Mouse (Mus musculus) midbrain, embryonic 15.5 days (tissue): Measurements from ENCODE around the gene Top1. TPM values are rescaled to one million over a fixed set of nuclear protein-coding genes. Genes with fewer than 3 reads are reported as not detected.

Source experiments
- ATAC-seq: fragments of 200-750 bp; cut with Nextera tagmentation; replicated peaks from 2 replicates; pipeline ENCODE4 v1.8.0; 2017; ENCODE audit warnings: moderate TSS enrichment
- H3K27ac ChIP-seq: fragments of 300-500 bp; sonication (generic); 2 replicates; pipeline ENCODE4 v1.5.1; 2015; ENCODE audit warnings: mild to moderate bottlenecking, inconsistent platforms
- H3K27me3 ChIP-seq: fragments of 300-500 bp; sonication (generic); replicated peaks from 2 replicates; pipeline ENCODE4 v1.6.1; 2015; ENCODE audit warnings: inconsistent platforms
- H3K36me3 ChIP-seq: fragments of 300-500 bp; sonication (generic); replicated peaks from 2 replicates; pipeline ENCODE4 v1.6.1; 2015; ENCODE audit warnings: inconsistent platforms
- H3K4me1 ChIP-seq: fragments of 300-500 bp; sonication (generic); 2 replicates; pipeline ENCODE4 v1.6.1; 2015; ENCODE audit warnings: inconsistent platforms
- H3K4me2 ChIP-seq: fragments of 300-500 bp; sonication (generic); 2 replicates; pipeline ENCODE4 v1.6.1; 2015; ENCODE audit warnings: inconsistent platforms, mild to moderate bottlenecking, moderate library complexity
- H3K4me3 ChIP-seq: fragments of 300-500 bp; sonication (generic); 2 replicates; pipeline ENCODE4 v1.5.1; 2015; ENCODE audit warnings: mild to moderate bottlenecking, inconsistent platforms
- H3K9ac ChIP-seq: fragments of 300-500 bp; sonication (generic); 2 replicates; pipeline ENCODE4 v1.6.1; 2015; ENCODE audit warnings: mild to moderate bottlenecking, inconsistent platforms
- H3K9me3 ChIP-seq: fragments of 300-500 bp; sonication (generic); 2 replicates; pipeline ENCODE4 v1.6.1; 2016; ENCODE audit warnings: inconsistent platforms
- WGBS: fragments of 180-500 bp; shearing (Covaris S2); methylation state at CpG from one replicate; pipeline ENCODE4 v1.1.7; 2015; ENCODE audit warnings: mixed read lengths; 5-methylcytosine and 5-hydroxymethylcytosine counted together
- polyA plus RNA-seq: library from polyadenylated mRNA; unstranded; fragments of >200 nt; fragmentation: Nextera tagmentation; extraction: Ambion mirVana; gene quantifications from 2 replicates; pipeline ENCODE4 v1.2.1, GENCODE M21; 2015

Top1 gene
- polyA plus RNA-seq, result 75.2 and 81.1 TPM in 2 replicates

DNA sequence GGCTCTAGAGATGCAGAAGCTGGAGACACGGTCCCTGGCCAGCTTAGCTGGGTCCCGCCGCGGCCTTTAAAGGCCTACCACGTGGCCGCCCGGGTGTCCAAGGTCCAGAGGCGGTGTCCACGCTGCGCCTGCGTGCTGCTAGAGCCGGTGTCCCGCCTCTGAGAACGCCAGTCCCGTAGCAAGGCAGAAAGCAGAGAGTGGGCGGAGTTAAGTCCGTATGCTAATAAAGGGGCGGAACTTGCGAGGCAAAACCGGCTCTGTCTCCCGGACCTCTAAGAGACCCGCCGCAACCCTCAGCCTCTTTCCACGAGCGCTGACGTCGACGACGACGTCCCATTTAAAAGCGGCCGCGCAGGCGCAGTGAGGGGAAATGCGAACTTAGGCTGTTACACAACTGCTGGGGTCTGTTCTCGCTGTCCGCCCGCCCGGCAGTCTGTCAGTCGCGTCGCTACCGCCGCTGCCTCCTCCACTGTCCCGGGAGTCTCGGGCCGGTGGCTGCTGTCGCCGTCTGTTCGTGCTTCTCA is at the start of gene Top1:
Gene Top1 (plus strand): TSS at position 275 of the 524 bp plus-strand sequence.
- Histone ChIP-seq H3K4me1 (peaks cover 24% of the 10 kb centered on the region), H3K27ac (peak within 1 kb of the TSS; percentile 97), H3K27me3 (no peaks in the 10 kb centered on the region), H3K4me3 (peak within 1 kb of the TSS; percentile 83), H3K36me3 (no peaks in the 10 kb centered on the region), H3K9ac (peak within 1 kb of the TSS; percentile 96), H3K9me3 (no peaks in the 10 kb centered on the region), H3K4me2 (peak within 1 kb of the TSS; percentile 59)
- under 1% methylated on average over 50 of the region's 50 CpGs for WGBS
- ATAC-seq, result peak; percentile 98

DNA sequence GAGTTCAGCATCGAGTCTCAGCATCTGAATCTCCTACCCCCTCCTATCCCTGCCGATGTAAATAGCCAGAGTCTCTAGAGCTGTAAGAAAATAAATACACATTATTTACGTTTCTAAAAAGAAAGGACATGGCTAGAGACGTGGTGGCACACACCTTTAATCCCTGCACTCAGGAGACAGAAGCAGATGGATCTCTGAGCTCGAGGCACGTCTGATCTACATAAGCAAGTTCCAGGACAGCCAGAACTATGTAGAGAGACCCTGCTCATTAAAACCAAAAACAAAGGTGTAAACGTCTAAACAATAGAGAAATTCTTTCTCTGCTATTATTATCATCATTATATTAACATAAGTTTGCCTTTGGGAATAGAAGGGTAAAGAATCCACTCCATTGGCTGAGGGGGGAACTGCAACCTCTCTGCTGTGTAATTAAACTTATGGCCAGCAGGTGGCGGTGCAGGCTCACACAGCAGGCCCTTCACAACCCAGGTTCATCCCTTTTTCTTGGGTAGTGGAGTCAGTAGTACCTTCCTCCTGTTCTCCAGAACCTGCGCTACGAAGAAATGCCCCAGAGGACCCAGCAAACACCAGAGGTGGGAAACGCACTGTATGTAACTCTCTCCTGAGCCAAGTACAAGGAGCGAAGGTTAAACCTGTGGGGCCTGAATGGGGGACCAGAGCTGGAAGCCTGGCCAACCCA is 48.0 kb upstream of the Top1 start:
- H3K4me1 ChIP-seq, result no peaks in the 10 kb centered on the region
- H3K27ac ChIP-seq, result no peak overlapping the region
- H3K9ac ChIP-seq, result no peak overlapping the region
- 30% methylated on average over 12 of the region's 12 CpGs for WGBS
- H3K36me3 ChIP-seq, result no peaks in the 10 kb centered on the region
- H3K4me2 ChIP-seq, result no peak overlapping the region
- no peak overlapping the region for H3K4me3 ChIP-seq
- H3K9me3 ChIP-seq, result no peaks in the 10 kb centered on the region
- H3K27me3 ChIP-seq, result 0 out of 2 replicates have a peak, but pooled peaks cover 7% of the 10 kb centered on the region
- peak; percentile 72 for ATAC-seq

DNA sequence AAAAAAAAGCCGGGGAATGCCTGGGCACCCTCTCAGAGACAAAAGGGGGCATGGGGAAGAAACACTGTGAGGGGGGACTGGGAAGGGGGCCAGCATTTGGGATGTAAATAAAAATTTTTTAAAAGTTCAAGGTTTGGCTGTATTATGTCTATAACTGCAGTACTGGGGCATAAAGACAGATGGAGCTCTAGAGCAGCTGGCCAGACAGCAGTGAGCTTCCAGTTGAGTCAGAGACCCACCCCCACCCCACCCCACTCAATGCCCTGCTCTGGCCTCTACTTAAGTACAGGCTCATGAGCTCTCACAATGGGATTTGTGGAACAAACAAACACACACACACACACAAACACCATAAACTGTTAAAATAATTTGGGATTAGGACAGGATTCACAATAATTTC is 43.9 kb upstream of the Top1 start:
- Histone ChIP-seq H3K27ac (no peak overlapping the region), H3K9ac (no peak overlapping the region), H3K9me3 (no peaks in the 10 kb centered on the region), H3K4me2 (no peak overlapping the region), H3K4me1 (no peaks in the 10 kb centered on the region), H3K4me3 (no peak overlapping the region), H3K27me3 (0 out of 2 replicates have a peak, but pooled peaks cover 3% of the 10 kb centered on the region), H3K36me3 (no peaks in the 10 kb centered on the region)
- WGBS, result 54% methylated on average over 1 of the region's 1 CpGs
- ATAC-seq, result no peak

DNA sequence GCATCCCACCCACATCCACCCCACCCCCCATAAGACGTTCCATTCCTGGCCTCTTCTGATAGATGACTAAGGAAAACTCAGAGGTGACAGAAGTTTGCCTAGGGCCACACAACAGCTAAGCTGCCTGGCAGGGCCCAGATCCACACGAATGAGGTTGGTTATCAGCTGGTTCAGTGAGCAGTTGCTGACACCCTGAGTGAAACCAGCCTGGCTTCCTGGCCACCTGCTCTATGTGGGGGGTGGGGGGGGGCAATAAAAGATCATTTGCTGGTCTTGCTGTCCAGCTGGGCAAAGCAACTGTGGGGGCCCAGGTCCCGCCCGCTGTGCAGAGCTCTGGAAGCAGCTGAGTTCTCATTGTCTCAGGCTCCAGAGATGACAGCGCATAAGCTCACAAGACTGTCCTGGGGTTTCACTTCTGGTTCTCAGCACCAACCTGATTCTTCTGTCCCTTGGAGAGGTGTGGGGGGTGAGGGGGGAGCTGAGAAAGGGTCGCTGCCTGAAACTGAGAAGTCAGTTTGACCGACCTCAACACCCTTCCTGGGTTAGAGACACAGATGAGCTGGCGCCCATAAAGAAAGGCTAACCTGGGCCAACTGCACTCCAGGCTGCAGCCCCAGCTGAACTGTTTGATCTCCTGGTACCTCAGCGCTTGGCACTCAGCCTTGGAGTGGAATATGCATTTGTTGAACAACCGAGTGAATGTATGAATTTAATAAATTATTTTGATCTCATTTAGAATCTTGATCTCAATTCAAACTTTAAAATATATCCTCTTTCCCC is 42.3 kb upstream of the Top1 start:
- Histone ChIP-seq H3K4me1 (no peaks in the 10 kb centered on the region), H3K9ac (no peak overlapping the region), H3K9me3 (no peaks in the 10 kb centered on the region), H3K27me3 (no peaks in the 10 kb centered on the region), H3K4me3 (no peak overlapping the region), H3K27ac (no peak overlapping the region), H3K36me3 (no peaks in the 10 kb centered on the region), H3K4me2 (no peak overlapping the region)
- no peak for ATAC-seq
- WGBS, result 64% methylated on average over 10 of the region's 10 CpGs

DNA sequence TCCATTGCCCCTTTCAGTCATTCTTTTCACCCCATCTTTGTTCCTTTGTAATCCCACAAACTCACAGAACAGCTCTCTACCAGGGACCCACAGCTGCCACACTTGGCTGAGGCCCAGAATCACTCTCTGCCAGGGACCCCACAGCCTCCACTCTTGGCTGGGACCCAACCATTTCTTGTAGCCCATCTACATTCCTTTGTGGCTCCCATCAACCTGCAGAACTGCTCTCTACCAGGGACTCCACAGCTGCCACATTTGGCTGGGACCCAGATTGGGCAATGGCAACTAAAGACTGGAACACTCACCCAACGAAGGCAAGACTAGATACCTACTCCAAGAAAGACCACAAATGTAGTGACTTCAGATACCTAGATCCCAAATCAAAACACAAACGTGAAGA is 35.7 kb upstream of the Top1 start:
- 56% methylated on average over 2 of the region's 2 CpGs for WGBS
- no peaks in the 10 kb centered on the region for H3K27me3 ChIP-seq
- H3K4me3 ChIP-seq, result no peak overlapping the region
- no peaks in the 10 kb centered on the region for H3K36me3 ChIP-seq
- H3K27ac ChIP-seq, result no peak overlapping the region
- no peak overlapping the region for H3K4me2 ChIP-seq
- no peak; the same call in 1 of the 2 replicates for ATAC-seq
- H3K4me1 ChIP-seq, result no peaks in the 10 kb centered on the region
- H3K9ac ChIP-seq, result no peak overlapping the region
- H3K9me3 ChIP-seq, result no peaks in the 10 kb centered on the region

DNA sequence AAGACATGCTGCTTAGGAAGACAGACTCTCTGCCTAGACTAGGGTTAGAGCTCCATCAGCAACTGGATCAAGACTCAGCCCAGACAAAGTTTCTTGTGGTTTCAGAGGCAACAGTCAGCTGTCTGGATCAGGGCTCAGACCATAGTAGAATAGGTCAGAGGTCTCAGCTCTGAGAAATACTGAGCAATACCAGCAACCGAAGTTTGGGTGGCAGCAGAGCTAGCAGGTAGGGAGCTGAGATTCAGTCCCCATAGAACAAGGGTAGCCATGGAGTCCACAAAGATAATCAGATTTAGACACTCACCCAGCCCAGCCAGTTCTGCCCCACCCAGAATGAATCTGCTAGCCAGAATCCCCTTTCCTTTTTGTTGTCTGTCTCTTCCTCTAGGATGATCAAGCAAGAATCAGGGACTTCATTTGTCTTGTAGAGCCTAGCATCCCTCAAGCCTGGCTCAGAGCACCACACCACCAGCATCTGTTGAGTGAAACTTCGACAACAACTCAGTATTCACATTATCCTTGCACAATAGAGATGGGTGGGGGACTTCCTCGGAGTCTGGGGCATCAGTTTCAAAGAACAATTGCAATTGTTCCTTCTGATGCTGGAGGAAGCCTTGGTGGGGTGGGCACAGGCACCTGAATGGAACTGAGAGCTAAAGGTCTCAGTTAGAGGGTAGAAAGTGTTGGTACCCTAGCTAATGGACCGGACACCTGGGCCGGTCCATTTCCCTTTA is 32.3 kb upstream of the Top1 start:
- Histone ChIP-seq H3K27me3 (no peaks in the 10 kb centered on the region), H3K9me3 (no peaks in the 10 kb centered on the region), H3K4me1 (no peaks in the 10 kb centered on the region), H3K36me3 (no peaks in the 10 kb centered on the region), H3K9ac (no peak overlapping the region), H3K4me2 (no peak overlapping the region), H3K27ac (no peak overlapping the region), H3K4me3 (no peak overlapping the region)
- 79% methylated on average over 5 of the region's 5 CpGs for WGBS
- ATAC-seq, result no peak

DNA sequence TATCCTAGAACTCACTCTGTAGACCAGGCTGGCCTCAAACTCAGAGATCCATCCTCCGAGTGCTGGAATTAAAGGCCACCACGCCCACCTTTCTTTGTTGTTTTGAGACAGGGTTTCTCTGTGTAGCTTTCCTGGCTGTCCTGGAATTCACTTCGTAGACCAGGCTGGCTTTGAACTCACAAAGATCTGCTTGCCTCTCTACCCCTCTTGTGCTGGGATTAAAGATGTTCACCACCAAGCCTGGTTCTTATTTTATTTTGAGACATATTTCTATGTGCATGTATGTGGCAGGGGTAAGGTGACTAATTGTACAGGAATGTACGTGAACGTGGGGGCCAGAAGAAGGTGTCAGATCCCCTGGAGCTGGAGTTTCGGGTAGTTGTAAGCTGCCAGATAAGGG is 27.9 kb upstream of the Top1 start:
- Histone ChIP-seq H3K4me2 (no peak overlapping the region), H3K27me3 (no peaks in the 10 kb centered on the region), H3K4me1 (no peaks in the 10 kb centered on the region; the same call in 1 of the 2 replicates), H3K4me3 (no peak overlapping the region), H3K36me3 (no peaks in the 10 kb centered on the region), H3K27ac (no peak overlapping the region), H3K9ac (no peak overlapping the region), H3K9me3 (no peaks in the 10 kb centered on the region)
- 90% methylated on average over 6 of the region's 6 CpGs for WGBS
- no peak for ATAC-seq

DNA sequence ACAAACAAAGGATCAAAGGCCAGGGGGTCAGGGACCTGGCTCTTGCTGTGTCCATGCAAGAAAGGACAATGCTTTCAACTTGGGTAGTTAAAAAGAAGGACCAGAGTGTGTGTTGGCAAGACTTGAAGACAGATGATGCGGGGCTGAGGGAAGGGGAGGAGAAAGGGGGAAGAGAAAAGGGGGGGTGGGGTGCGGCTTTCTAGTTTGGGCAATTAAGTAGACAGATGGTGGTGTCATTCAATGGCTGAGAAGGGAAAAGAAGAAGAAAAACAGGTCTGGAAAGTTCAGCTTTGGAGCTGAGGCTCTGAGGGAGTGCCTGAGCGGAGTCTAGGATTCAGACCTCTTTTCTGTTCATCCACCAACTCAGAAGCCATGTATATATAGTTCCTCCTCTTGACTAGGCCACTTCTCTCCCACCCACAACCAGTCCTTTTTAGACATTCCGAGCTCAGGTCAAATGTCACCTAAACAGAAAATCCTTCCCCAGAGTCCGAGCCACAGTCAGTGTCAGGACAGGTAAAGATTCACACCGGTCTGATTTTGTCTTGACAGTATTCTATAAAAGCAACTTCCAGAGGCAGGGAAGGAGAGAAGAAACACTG is 27.0 kb upstream of the Top1 start:
- WGBS, result 72% methylated on average over 6 of the region's 6 CpGs
- Histone ChIP-seq H3K4me3 (no peak overlapping the region), H3K9ac (no peak overlapping the region), H3K4me2 (no peak overlapping the region), H3K27ac (no peak overlapping the region), H3K36me3 (no peaks in the 10 kb centered on the region), H3K4me1 (no peaks in the 10 kb centered on the region; the same call in 1 of the 2 replicates), H3K9me3 (no peaks in the 10 kb centered on the region), H3K27me3 (no peaks in the 10 kb centered on the region)
- no peak for ATAC-seq

DNA sequence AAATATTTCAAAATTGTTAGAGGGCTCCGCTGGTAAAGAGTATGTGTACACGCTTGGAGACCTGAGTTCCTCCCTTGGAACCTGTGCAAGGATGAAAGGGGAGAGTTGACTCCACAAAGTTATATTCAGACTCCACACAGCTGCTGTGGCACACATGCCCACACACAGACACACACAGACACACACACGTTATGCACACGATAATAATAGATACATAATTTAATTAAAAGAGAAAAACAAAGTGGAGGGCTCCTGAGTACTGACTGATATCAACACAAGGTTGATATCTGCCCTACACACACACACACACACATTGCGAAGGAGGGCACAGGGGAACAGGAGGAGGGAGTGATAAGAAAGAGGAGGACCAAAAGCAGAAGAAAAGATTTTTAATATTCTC is 26.4 kb upstream of the Top1 start:
- no peaks in the 10 kb centered on the region for H3K36me3 ChIP-seq
- H3K4me2 ChIP-seq, result no peak overlapping the region
- no peaks in the 10 kb centered on the region for H3K9me3 ChIP-seq
- H3K27me3 ChIP-seq, result no peaks in the 10 kb centered on the region
- H3K9ac ChIP-seq, result no peak overlapping the region
- H3K4me3 ChIP-seq, result no peak overlapping the region
- no peak overlapping the region for H3K27ac ChIP-seq
- 89% methylated on average over 5 of the region's 5 CpGs for WGBS
- no peaks in the 10 kb centered on the region; the same call in 1 of the 2 replicates for H3K4me1 ChIP-seq
- ATAC-seq, result no peak

DNA sequence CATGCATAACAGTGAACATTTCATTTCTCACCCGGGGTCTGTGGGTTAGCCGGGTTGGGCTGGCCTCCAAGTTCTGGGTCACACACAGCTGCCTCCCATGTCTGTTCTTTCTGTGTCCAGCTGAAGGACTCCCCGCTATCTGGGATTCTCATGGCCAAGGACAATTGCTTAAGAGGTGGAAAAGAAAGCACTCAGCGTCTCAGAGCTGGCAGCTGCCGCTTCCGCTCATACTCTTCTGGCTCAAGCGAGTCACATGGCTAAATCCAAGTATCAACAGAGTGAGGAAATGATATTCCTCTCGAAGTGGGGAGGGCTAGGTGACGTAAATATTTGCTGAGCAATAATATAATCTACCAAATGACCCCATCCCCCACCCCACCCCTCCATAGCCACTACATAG is 25.9 kb upstream of the Top1 start:
- H3K27ac ChIP-seq, result no peak overlapping the region
- H3K9ac ChIP-seq, result no peak overlapping the region
- ATAC-seq, result no peak
- H3K27me3 ChIP-seq, result no peaks in the 10 kb centered on the region
- no peaks in the 10 kb centered on the region for H3K9me3 ChIP-seq
- no peak overlapping the region for H3K4me3 ChIP-seq
- 65% methylated on average over 9 of the region's 9 CpGs for WGBS
- no peak overlapping the region for H3K4me2 ChIP-seq
- H3K36me3 ChIP-seq, result no peaks in the 10 kb centered on the region
- no peaks in the 10 kb centered on the region; the same call in 1 of the 2 replicates for H3K4me1 ChIP-seq

DNA sequence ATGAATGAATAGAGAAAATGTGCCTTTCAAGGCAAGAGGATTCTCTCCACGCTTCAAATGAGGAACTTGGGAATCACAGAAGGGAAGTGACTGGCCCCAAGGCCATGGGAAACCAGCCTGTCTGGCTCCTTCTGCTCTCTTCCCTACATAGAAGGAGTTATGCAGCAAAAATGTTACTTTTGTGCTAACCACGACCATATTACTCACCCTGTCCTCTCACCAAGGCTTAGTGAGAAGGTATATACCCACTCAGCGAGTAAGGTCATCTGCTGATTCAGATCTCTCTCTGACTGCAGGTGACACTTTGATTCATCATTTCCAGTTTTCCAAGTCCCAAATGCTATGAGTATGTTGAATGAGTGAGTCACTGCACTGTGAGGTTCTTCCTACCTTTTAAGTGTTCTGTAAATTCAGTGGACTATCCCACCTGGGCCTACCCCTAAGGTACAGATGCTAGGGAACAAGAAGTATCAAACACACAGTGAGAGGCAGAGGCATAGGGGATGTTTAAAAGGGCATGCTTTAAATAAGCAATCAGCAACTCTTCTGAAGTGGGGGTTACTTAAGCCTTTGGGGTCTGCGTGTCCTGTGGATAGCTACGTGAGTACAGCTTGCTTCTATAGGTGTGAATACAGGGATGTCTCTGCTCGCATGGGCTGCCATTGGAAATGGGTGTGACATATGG is 25.3 kb upstream of the Top1 start:
- no peak overlapping the region for H3K4me2 ChIP-seq
- H3K9me3 ChIP-seq, result no peaks in the 10 kb centered on the region
- WGBS, result 82% methylated on average over 6 of the region's 6 CpGs
- ATAC-seq, result no peak
- H3K4me1 ChIP-seq, result no peaks in the 10 kb centered on the region; the same call in 1 of the 2 replicates
- no peaks in the 10 kb centered on the region for H3K27me3 ChIP-seq
- H3K9ac ChIP-seq, result no peak overlapping the region
- no peak overlapping the region for H3K27ac ChIP-seq
- H3K36me3 ChIP-seq, result no peaks in the 10 kb centered on the region
- H3K4me3 ChIP-seq, result no peak overlapping the region
